Mouse (Mus musculus): ENCODE measurements at regions not wholly inside any gene's neighbourhood (a gene's known extent, or its start where the extent isn't known, plus 50 kb on each side); places are given as distances from the start of the nearest gene placed in this dataset.
A peak's percentile ranks its signal among the peaks of the same experiment; 100 is the strongest.
"Not testable (repeated sequence)": the region's sequence is repeated elsewhere in the genome, so short reads cannot be mapped to it uniquely, and the experiment has no call there.

DNA sequence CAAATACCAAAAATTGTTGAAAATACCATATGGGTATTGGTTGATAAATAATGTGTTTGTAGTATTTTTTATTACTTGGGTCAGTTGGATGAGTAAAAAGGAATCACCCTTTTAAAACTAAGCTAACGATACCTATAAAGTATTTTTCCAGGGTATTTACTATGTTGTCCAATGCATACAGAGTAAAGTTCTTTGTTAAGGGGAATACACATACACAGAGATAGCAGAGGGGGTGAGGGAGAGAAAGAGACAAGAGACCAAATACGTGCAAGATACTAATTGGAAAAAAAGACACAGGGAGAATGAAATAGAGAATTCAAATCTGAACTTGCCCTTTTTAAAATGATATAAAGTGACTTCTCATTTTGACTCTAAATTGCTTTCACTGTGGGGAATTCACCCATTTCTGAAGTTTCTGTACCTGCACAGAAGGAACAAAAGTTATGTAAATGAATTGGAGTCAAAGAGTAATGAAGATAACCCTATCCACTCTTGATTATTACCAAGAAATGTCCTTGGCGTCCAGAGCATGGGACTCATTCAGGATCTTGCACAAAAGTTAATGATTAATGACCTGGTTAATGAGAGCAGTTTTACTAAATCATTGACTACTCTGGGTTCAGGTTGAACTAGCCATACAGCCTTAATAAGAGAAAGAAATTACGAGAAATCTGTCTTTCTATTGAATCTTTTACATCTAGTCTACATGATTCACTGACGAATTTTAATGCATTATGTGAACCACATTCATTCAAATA, 443.7 kb downstream of the Adam6a start:
- no peak overlapping the region for H3K9ac ChIP-seq (ENCODE audit: low read depth, low read length)
- H3K79me2 ChIP-seq (replicated peaks; ENCODE audit: control insufficient read depth, insufficient read depth, low read length) = no peaks in the 10 kb centered on the region
- no peaks in the 10 kb centered on the region for H3K27me3 ChIP-seq (ENCODE audit: control insufficient read depth, insufficient read depth, low read length)
- H3K4me3 ChIP-seq = no peak overlapping the region
- intact Hi-C loops (cut with DNase I) = no loop called here
- no peaks in the 10 kb centered on the region for H3K36me3 ChIP-seq (ENCODE audit: control insufficient read depth, insufficient read depth, low read length)
- DNase-seq = no peak
- no peak overlapping the region for H3K27ac ChIP-seq
- TF ChIP-seq POLR2A (IDR thresholded peaks at IDR 0.05; ENCODE audit: insufficient read depth, low read depth, low read length) = no peak
- TF ChIP-seq CTCF (IDR thresholded peaks at IDR 0.05) = no peak
- no peak for TF ChIP-seq EP300 (IDR thresholded peaks at IDR 0.05; ENCODE audit: insufficient read depth, low read depth, low read length)
- no peaks in the 10 kb centered on the region for H3K4me1 ChIP-seq (ENCODE audit: control insufficient read depth, insufficient read depth, low read length)
- WGBS = 63% methylated on average over 5 of the region's 5 CpGs

- H3K79me2 ChIP-seq (replicated peaks; ENCODE audit: control insufficient read depth, insufficient read depth, low read length) = no peaks in the 10 kb centered on the region
- TF ChIP-seq EP300 (IDR thresholded peaks at IDR 0.05; ENCODE audit: insufficient read depth, low read depth, low read length) (no peak), CTCF (IDR thresholded peaks at IDR 0.05) (no peak), POLR2A (IDR thresholded peaks at IDR 0.05; ENCODE audit: insufficient read depth, low read depth, low read length) (no peak)
- 68% methylated on average over 2 of the region's 2 CpGs for WGBS
- H3K4me3 ChIP-seq = no peak overlapping the region
- no peaks in the 10 kb centered on the region for H3K36me3 ChIP-seq (ENCODE audit: control insufficient read depth, insufficient read depth, low read length)
- intact Hi-C loops (cut with DNase I) = no loop called here
- H3K4me1 ChIP-seq (ENCODE audit: control insufficient read depth, insufficient read depth, low read length) = no peaks in the 10 kb centered on the region
- no peak overlapping the region for H3K27ac ChIP-seq
- no peak for DNase-seq
- no peak overlapping the region for H3K9ac ChIP-seq (ENCODE audit: low read depth, low read length)
- no peaks in the 10 kb centered on the region for H3K27me3 ChIP-seq (ENCODE audit: control insufficient read depth, insufficient read depth, low read length)
Observed at GRCm38 (mm10) chr12:113992425-113992824, 448.7 kb downstream of the Adam6a start.

DNA sequence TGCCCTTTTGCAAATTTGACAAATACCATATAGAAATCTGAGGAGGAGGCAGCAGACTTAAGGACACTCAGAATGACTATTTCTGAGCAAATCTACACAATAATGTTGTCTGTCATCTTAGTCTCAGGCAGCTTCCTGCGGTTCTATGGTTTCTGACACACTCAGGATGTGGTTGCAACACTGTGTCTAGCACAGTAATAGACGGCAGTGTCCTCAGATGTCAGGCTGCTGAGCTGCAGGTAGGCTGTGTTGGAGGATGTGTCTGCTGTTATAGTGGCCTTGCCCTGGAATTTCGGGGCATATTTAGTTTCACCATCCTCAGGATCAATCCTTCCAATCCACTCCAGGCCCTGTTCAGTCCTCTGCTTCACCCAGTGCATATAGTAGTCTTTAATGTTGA, 450.6 kb downstream of the Adam6a start:
- H3K79me2 ChIP-seq (replicated peaks; ENCODE audit: control insufficient read depth, insufficient read depth, low read length); H3K27ac ChIP-seq; H3K4me1 ChIP-seq (ENCODE audit: control insufficient read depth, insufficient read depth, low read length); H3K4me3 ChIP-seq; H3K36me3 ChIP-seq (ENCODE audit: control insufficient read depth, insufficient read depth, low read length); H3K9ac ChIP-seq (ENCODE audit: low read depth, low read length); intact Hi-C loops (cut with DNase I); H3K27me3 ChIP-seq (ENCODE audit: control insufficient read depth, insufficient read depth, low read length): not testable (repeated sequence)
- WGBS = 42% methylated on average over 3 of the region's 3 CpGs
- peak in 1 of 2 experiments; percentile 25 for DNase-seq

DNA sequence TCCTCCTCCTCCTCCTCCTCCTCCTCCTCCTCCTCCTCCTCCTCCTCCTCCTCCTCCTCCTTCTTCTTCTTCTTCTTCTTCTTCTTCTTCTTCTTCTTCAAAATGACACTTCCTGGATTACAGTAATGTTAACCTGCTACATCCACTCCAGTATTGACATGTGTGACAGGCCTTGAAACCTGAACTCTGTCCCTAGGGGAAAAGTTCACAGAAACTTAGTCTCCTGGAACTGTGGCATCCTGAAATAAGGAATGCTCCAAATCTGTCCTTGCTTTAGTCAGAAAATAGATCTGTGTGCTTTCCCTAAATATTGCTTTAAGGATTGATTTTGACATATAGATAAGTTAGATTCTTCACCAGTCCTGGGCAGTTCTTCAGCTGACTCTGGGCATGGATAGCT, 464.8 kb downstream of the Adam6a start:
- H3K27ac ChIP-seq; DNase-seq; H3K36me3 ChIP-seq (ENCODE audit: control insufficient read depth, insufficient read depth, low read length); H3K27me3 ChIP-seq (ENCODE audit: control insufficient read depth, insufficient read depth, low read length); H3K4me3 ChIP-seq; H3K79me2 ChIP-seq (replicated peaks; ENCODE audit: control insufficient read depth, insufficient read depth, low read length); H3K9ac ChIP-seq (ENCODE audit: low read depth, low read length); H3K4me1 ChIP-seq (ENCODE audit: control insufficient read depth, insufficient read depth, low read length); intact Hi-C loops (cut with DNase I): not testable (repeated sequence)

- no peaks in the 10 kb centered on the region for H3K36me3 ChIP-seq (ENCODE audit: control insufficient read depth, insufficient read depth, low read length)
- no peak for DNase-seq
- H3K4me3 ChIP-seq = no peak overlapping the region
- 50% methylated on average over 2 of the region's 2 CpGs for WGBS
- H3K27me3 ChIP-seq (ENCODE audit: control insufficient read depth, insufficient read depth, low read length) = no peaks in the 10 kb centered on the region
- intact Hi-C loops (cut with DNase I) = no loop called here
- no peaks in the 10 kb centered on the region for H3K4me1 ChIP-seq (ENCODE audit: control insufficient read depth, insufficient read depth, low read length)
- no peaks in the 10 kb centered on the region for H3K79me2 ChIP-seq (replicated peaks; ENCODE audit: control insufficient read depth, insufficient read depth, low read length)
- no peak overlapping the region for H3K9ac ChIP-seq (ENCODE audit: low read depth, low read length)
- H3K27ac ChIP-seq = no peak overlapping the region
- TF ChIP-seq EP300 (IDR thresholded peaks at IDR 0.05; ENCODE audit: insufficient read depth, low read depth, low read length) (no peak), POLR2A (IDR thresholded peaks at IDR 0.05; ENCODE audit: insufficient read depth, low read depth, low read length) (no peak), CTCF (IDR thresholded peaks at IDR 0.05) (no peak)
Observed at GRCm38 (mm10) chr12:114009391-114009790, 465.7 kb downstream of the Adam6a start.

DNA sequence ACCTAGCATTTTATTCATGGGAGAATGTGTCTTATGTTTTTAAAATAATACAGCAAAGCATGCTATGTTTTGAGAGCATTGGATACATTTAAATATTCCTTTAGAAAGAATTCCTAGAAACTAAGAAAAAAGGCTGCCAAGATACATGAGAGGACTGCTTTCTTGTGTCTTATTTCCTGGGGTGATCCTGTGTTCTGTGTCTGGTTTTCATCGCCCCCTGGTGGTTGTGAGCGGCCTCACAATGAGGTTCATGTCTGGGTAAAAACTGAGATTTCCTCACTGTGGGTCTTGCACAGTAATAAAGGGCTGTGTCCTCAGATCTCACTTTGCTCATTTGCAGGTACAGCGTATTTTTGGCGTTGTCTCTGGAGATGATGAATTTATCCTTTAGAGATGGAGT, 469.2 kb downstream of the Adam6a start:
- peak; percentile 59 for TF ChIP-seq CTCF (IDR thresholded peaks at IDR 0.05)
- 20% methylated on average over 4 of the region's 4 CpGs for WGBS
- DNase-seq = peak in 1 of 2 experiments; percentile 34
- H3K36me3 ChIP-seq (ENCODE audit: control insufficient read depth, insufficient read depth, low read length); intact Hi-C loops (cut with DNase I); H3K27me3 ChIP-seq (ENCODE audit: control insufficient read depth, insufficient read depth, low read length); H3K27ac ChIP-seq; H3K9ac ChIP-seq (ENCODE audit: low read depth, low read length); H3K4me1 ChIP-seq (ENCODE audit: control insufficient read depth, insufficient read depth, low read length); H3K79me2 ChIP-seq (replicated peaks; ENCODE audit: control insufficient read depth, insufficient read depth, low read length); H3K4me3 ChIP-seq: not testable (repeated sequence)

DNA sequence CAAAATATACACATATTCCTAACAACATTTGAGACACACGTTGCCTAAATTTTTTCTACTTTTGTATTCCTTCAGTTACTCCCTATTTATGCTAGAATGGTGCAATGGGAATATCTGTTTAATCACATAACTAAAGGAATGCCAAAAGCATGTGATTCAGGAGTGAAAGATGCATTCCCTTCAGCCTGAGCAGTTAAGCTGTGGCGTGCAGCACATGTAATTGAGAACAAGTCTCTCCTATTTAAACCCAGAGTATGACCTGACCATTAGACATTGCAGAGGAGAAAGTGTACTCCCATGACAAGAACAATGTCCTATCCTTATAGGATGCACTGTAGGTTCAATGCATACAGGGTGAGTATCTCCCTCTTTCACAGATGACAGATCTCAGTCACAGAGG, 493.3 kb downstream of the Adam6a start:
- H3K27me3 ChIP-seq (ENCODE audit: control insufficient read depth, insufficient read depth, low read length); H3K79me2 ChIP-seq (replicated peaks; ENCODE audit: control insufficient read depth, insufficient read depth, low read length); H3K4me3 ChIP-seq; H3K27ac ChIP-seq; intact Hi-C loops (cut with DNase I); DNase-seq; H3K9ac ChIP-seq (ENCODE audit: low read depth, low read length); H3K4me1 ChIP-seq (ENCODE audit: control insufficient read depth, insufficient read depth, low read length); H3K36me3 ChIP-seq (ENCODE audit: control insufficient read depth, insufficient read depth, low read length): not testable (repeated sequence)
- WGBS = 61% methylated on average over 2 of the region's 2 CpGs
